Mouse (Mus musculus): Measurements from ENCODE around the gene Npas3. TPM values are rescaled to one million over a fixed set of nuclear protein-coding genes. Genes with fewer than 3 reads are reported as not detected.

The Npas3 gene
- polyA plus RNA-seq, 1 experiment from 2014 or later, result 1.8 TPM

- Histone ChIP-seq H3K4me3 (no peak overlapping the region), H3K27me3 (ENCODE audit: insufficient read depth, poor library complexity, severe bottlenecking) (no peaks in the 10 kb centered on the region), H3K27ac (no peak overlapping the region), H3K36me3 (no peaks in the 10 kb centered on the region), H3K9me3 (no peaks in the 10 kb centered on the region), H3K4me1 (no peaks in the 10 kb centered on the region)
- WGBS, result 61% methylated on average over 6 of the region's 6 CpGs
- no peak for DNase-seq (ENCODE audit: low spot score)
Observed at GRCm38 (mm10) chr12:53719896-53720295, 471.4 kb downstream of the Npas3 start.

DNA sequence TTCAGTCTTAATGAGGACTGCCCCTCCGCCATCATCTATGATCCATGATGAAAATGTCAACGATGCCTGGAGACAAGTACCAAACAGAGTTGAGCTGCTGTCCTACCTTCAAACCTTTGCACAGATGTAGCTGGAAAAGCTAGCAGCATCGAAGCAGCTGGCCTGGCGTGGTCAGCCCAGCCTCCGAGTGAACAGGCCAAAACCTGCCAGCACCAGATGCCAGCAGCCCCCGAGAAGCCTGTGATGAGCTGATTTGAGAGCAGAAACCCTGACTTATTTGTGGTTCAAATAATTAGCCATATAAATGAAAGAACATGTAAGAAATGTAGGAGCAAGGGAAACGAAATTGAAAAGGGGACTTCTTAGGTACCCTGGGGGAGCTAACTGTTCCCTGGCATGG is 473.7 kb downstream of the Npas3 start:
- H3K4me1 ChIP-seq, result no peaks in the 10 kb centered on the region
- H3K27ac ChIP-seq, result no peak overlapping the region
- H3K27me3 ChIP-seq (ENCODE audit: insufficient read depth, poor library complexity, severe bottlenecking), result no peaks in the 10 kb centered on the region
- WGBS, result 84% methylated on average over 7 of the region's 7 CpGs
- no peaks in the 10 kb centered on the region for H3K9me3 ChIP-seq
- no peak for DNase-seq (ENCODE audit: low spot score)
- H3K36me3 ChIP-seq, result no peaks in the 10 kb centered on the region
- no peak overlapping the region for H3K4me3 ChIP-seq

DNA sequence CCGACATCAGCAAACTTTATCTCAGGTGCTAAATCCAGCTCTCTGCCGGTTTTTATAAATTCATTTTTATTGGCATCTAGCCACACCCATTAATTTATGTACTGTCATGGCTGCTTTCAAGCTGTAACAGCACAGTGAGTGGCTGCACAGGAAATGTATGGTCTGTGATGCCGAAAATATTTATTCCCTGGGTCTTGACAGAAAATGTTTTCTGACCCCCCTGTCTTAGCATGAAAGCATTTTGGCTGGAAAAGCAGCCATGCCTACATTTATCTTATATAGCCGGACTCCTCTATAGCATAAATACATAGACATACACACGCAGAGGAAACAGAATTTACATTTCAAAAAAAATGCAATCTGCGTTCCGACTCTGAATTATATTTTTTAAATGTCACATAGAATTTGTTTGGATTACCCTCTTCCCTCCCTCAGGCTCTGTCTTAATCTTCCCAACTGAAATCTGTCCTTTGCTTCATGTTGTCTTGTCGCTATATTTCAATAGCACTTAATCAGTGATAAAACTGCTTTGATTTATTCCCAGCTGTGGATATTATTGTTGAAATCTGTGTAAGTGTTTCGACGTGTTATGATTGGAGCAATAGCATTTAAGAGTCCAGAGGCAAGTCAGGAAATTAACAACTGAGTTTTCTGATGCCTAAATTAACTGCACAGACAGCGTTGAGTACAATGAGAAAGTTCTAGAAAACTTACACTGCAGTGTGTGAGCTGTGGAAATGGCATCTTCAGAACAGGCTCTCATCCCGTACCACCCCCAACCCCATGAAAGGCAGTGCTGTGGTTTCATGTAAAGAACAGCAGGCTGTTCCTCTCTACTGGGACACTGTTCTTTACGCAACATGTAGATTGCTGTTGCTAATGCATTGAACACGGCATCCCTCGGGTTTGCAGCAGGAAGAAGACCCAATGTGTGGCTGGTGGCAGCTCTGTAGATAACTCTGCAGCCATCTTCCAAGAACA is 474.5 kb downstream of the Npas3 start:
- H3K27me3 ChIP-seq (ENCODE audit: insufficient read depth, poor library complexity, severe bottlenecking), result no peaks in the 10 kb centered on the region
- no peaks in the 10 kb centered on the region for H3K36me3 ChIP-seq
- no peak overlapping the region for H3K4me3 ChIP-seq
- no peaks in the 10 kb centered on the region for H3K4me1 ChIP-seq
- no peak for DNase-seq (ENCODE audit: low spot score)
- WGBS, result 89% methylated on average over 15 of the region's 15 CpGs
- H3K9me3 ChIP-seq, result no peaks in the 10 kb centered on the region
- no peak overlapping the region for H3K27ac ChIP-seq

DNA sequence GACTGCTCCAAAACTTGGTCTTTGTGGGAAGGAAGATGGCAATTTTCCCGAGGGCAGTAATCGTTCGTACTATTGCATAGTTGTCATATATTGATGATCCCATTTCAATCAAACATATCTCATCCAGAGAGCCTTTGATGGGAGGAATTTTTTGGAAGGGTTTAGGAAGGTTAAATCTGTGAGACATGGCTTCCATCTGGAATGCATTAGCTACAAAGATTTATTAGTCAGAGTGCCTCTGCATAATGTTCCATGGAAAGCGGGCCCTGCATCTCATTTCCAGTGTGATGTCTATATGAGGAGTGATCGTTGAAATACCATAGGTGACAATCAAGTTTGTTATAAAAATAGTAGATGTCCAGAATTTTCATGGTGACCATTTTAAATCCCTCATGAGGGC is 480.8 kb downstream of the Npas3 start:
- no peak for DNase-seq (ENCODE audit: low spot score)
- WGBS, result 86% methylated on average over 5 of the region's 5 CpGs
- no peaks in the 10 kb centered on the region for H3K9me3 ChIP-seq

GRCm38 (mm10) chr12:53738549-53739292 is 490.2 kb downstream of the Npas3 start:
- no peaks in the 10 kb centered on the region for H3K36me3 ChIP-seq
- H3K9me3 ChIP-seq, result no peaks in the 10 kb centered on the region
- no peaks in the 10 kb centered on the region for H3K27me3 ChIP-seq (ENCODE audit: insufficient read depth, poor library complexity, severe bottlenecking)
- no peak for DNase-seq (ENCODE audit: low spot score)
- no peaks in the 10 kb centered on the region for H3K4me1 ChIP-seq
- H3K27ac ChIP-seq, result no peak overlapping the region
- no peak overlapping the region for H3K4me3 ChIP-seq
- 79% methylated on average over 16 of the region's 16 CpGs for WGBS

More for the DNA sequence above, 480.8 kb downstream of the Npas3 start:
- Histone ChIP-seq H3K4me3 (no peak overlapping the region), H3K4me1 (no peaks in the 10 kb centered on the region), H3K27ac (no peak overlapping the region), H3K27me3 (ENCODE audit: insufficient read depth, poor library complexity, severe bottlenecking) (no peaks in the 10 kb centered on the region), H3K36me3 (no peaks in the 10 kb centered on the region)

DNA sequence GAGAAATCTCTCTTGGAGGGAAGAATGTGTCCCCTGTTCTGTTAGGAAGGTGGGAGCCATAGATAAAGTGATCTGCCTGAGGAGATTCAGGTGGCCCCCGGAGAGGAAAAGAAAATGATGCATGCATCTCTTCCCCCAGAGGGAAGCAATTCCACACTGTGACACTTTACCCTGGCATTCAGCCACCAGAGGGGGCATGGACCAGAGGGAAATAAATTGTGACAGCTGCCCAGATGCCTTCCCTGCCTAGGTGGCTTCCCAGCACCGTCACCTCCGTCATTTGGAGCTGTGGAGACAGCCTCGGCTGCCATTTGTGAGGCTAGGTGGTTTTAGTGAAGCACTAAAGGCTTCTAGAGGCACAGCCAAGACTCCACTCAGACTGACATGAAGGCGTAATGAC is 498.2 kb downstream of the Npas3 start:
- WGBS, result 56% methylated on average over 5 of the region's 5 CpGs

DNA sequence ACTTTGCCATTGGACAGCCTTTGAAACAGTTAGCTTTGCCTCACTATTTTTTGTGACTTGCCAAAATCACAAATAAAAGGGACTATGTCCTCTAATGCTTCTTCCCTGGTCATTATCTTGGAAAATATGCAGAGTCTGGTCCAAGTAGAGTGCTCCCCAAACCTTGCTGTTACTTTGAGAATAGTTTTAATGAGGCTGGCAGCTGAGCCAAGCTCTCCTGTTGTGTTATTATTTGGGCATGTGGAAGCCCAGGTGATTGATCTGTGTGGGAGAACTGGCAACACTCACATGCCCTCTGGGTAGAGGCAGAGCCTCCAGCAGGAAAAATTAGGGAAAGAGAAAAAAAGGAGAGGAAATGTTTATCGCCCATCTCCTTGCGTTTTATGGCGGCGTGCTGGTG is 500.9 kb downstream of the Npas3 start:
- Histone ChIP-seq H3K36me3 (no peaks in the 10 kb centered on the region), H3K4me3 (no peak overlapping the region), H3K27me3 (ENCODE audit: insufficient read depth, poor library complexity, severe bottlenecking) (no peaks in the 10 kb centered on the region), H3K4me1 (peaks cover 6% of the 10 kb centered on the region; the same call in 1 of the 2 replicates), H3K27ac (no peak overlapping the region), H3K9me3 (no peaks in the 10 kb centered on the region)
- no peak for DNase-seq (ENCODE audit: low spot score)
- WGBS, result 85% methylated on average over 4 of the region's 4 CpGs

More for the DNA sequence above, 498.2 kb downstream of the Npas3 start:
- Histone ChIP-seq H3K4me1 (no peaks in the 10 kb centered on the region), H3K36me3 (no peaks in the 10 kb centered on the region), H3K4me3 (no peak overlapping the region), H3K27ac (no peak overlapping the region), H3K9me3 (no peaks in the 10 kb centered on the region), H3K27me3 (ENCODE audit: insufficient read depth, poor library complexity, severe bottlenecking) (no peaks in the 10 kb centered on the region)
- no peak for DNase-seq (ENCODE audit: low spot score)

DNA sequence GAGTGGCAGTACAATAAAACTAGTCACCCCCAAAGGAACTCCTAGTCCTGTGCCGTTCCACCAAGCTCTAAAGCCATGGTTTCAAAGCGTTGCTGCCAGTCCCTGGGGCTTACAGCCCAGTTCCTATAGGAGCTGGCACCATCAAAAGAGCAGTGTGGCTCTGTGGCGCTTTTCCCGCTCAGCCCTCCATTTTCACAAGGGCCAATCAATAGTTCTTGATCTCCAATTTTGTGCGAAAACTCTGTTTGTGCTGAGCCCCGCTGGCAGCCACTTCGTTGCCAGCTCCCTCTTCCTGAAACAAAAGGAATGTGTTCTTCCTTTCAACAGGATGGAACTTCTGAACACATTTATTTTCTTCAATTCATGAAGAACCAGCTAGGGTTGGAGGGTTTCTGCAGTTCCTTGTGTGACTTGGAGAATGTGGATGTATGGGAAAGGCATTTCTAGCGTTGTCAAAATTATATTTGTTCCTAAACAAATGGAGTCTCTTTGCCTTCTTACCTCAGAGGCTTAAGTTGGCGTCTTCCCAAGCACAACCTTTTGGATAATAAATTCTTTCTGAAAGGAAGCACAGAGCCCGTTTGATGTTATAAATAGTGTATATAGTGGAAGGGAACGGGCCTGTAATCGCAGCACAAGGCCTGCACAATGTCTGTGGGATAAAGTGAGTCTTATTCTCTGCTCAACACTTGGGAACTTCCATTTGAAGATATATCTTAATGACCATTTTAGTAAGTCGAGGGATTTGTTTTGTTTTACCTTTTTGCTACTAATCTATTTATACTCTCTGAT is 504.0 kb downstream of the Npas3 start:
- no peak overlapping the region for H3K4me3 ChIP-seq
- H3K27me3 ChIP-seq (ENCODE audit: insufficient read depth, poor library complexity, severe bottlenecking), result no peaks in the 10 kb centered on the region
- H3K36me3 ChIP-seq, result no peaks in the 10 kb centered on the region
- H3K27ac ChIP-seq, result no peak overlapping the region
- 66% methylated on average over 13 of the region's 13 CpGs for whole genome bisulfite sequencing
- DNase-seq (ENCODE audit: low spot score), result no peak
- H3K4me1 ChIP-seq, result peaks cover 6% of the 10 kb centered on the region; the same call in 1 of the 2 replicates
- H3K9me3 ChIP-seq, result no peaks in the 10 kb centered on the region

DNA sequence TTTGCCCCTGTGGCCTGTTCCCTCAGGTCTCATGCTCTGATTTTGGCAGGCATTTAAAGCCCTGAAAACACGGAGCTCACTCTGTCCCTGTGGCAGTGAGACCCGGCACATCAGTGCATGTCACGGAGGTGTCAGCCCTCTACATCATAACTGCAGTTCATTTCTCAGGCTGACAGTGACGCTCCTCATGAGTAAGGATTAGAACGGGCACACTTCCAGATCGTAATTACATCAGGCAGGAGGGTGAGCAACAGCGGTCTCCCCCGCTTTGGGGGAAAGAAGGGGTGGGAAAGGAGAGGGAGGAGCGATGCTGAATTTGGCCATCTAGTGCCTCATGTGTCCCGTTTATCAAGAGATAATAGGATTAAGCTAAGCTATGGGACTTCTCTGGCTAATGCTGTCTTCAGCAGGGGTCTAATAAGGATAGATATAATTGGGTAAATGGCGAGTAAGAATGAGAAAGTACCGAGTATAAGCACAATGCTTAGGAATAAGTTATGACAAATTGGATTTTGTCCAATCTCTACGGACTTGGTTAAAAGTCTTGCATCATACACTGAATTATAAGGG is 505.0 kb downstream of the Npas3 start:
- Histone ChIP-seq H3K4me3 (0 out of 2 replicates have a peak overlapping the region, but pooled peaks have one; percentile 5), H3K27me3 (ENCODE audit: insufficient read depth, poor library complexity, severe bottlenecking) (no peaks in the 10 kb centered on the region), H3K27ac (no peak overlapping the region), H3K9me3 (no peaks in the 10 kb centered on the region), H3K4me1 (peaks cover 6% of the 10 kb centered on the region; the same call in 1 of the 2 replicates), H3K36me3 (no peaks in the 10 kb centered on the region)
- DNase-seq (ENCODE audit: low spot score), result no peak
- WGBS, result 46% methylated on average over 13 of the region's 13 CpGs

DNA sequence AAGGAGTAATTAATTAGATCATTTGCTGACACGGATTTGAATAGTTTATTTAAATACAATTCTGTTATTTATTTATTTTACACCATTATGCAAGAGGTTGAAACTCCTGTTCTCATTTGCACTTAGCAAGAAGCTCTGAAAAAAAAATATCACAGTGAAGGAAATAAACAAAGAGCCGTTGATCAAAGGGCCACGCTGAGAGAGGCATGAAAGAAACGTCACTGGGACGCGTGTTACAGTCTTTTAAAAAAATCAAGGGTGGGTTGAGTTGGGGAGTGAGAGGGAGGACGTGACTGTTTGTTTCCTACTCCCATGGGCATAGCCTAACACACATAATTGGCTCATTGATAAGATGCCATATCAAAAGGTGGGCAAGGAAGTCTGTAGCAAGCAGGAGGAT is 505.8 kb downstream of the Npas3 start:
- Histone ChIP-seq H3K27ac (no peak overlapping the region), H3K4me1 (peaks cover 6% of the 10 kb centered on the region; the same call in 1 of the 2 replicates), H3K27me3 (ENCODE audit: insufficient read depth, poor library complexity, severe bottlenecking) (no peaks in the 10 kb centered on the region), H3K36me3 (no peaks in the 10 kb centered on the region), H3K9me3 (no peaks in the 10 kb centered on the region), H3K4me3 (no peak overlapping the region)
- no peak for DNase-seq (ENCODE audit: low spot score)
- 30% methylated on average over 7 of the region's 7 CpGs for WGBS

DNA sequence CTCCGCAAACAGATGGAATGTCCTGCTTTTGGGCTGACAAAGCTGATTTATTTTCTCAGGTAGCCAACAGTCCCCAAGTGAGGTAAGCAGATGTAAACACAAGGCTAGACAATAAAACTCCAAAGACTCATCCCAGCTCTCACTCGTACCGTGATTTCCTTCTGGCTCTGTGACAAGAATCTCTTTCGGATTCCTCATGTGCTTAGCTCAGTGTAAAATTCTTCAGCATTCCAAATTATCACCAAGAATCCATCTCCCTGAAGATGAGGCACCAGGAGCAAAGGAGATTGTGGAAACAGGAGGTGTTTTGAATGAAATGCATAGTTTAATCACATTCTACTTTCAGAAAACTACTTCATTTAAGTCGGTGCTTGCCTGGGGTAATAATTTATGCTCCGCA is 509.2 kb downstream of the Npas3 start:
- 80% methylated on average over 6 of the region's 6 CpGs for WGBS
- DNase-seq (ENCODE audit: low spot score), result no peak

GRCm38 (mm10) chr12:53758356-53758755 is 509.9 kb downstream of the Npas3 start:
- 74% methylated on average over 5 of the region's 5 CpGs for WGBS
- DNase-seq (ENCODE audit: low spot score), result no peak
- no peak overlapping the region for H3K4me3 ChIP-seq

More for the DNA sequence above, 509.2 kb downstream of the Npas3 start:
- Histone ChIP-seq H3K36me3 (no peaks in the 10 kb centered on the region), H3K4me1 (peaks cover 6% of the 10 kb centered on the region; the same call in 1 of the 2 replicates), H3K27me3 (ENCODE audit: insufficient read depth, poor library complexity, severe bottlenecking) (no peaks in the 10 kb centered on the region), H3K27ac (no peak overlapping the region), H3K9me3 (no peaks in the 10 kb centered on the region), H3K4me3 (no peak overlapping the region)

More at GRCm38 (mm10) chr12:53758356-53758755, 509.9 kb downstream of the Npas3 start:
- no peaks in the 10 kb centered on the region for H3K27me3 ChIP-seq (ENCODE audit: insufficient read depth, poor library complexity, severe bottlenecking)
- no peaks in the 10 kb centered on the region for H3K9me3 ChIP-seq
- peaks cover 3% of the 10 kb centered on the region; the same call in 1 of the 2 replicates for H3K4me1 ChIP-seq
- no peak overlapping the region for H3K27ac ChIP-seq
- no peaks in the 10 kb centered on the region for H3K36me3 ChIP-seq
